Mouse (Mus musculus) forebrain, embryonic 12.5 days (tissue): ENCODE data around the gene Dnajb7. TPM values are rescaled to one million over a fixed set of nuclear protein-coding genes. Genes with fewer than 3 reads are reported as not detected.

Experiments
- ATAC-seq: fragments of 200-750 bp; cut with Nextera tagmentation; 2 replicates; pipeline ENCODE4 v1.8.0; 2017; ENCODE audit warnings: moderate TSS enrichment; ENCODE audit not compliant: low FRiP score
- H3K27ac ChIP-seq: fragments of 300-500 bp; sonication (generic); 2 replicates; pipeline ENCODE4 v1.5.1; 2016; ENCODE audit warnings: mild to moderate bottlenecking
- H3K27me3 ChIP-seq: fragments of 300-500 bp; sonication (generic); 2 replicates; pipeline ENCODE4 v1.6.1; 2016; ENCODE audit warnings: mild to moderate bottlenecking
- H3K36me3 ChIP-seq: fragments of 300-500 bp; sonication (generic); replicated peaks from 2 replicates; pipeline ENCODE4 v1.6.1; 2016; ENCODE audit warnings: mild to moderate bottlenecking
- H3K4me1 ChIP-seq: fragments of 300-500 bp; sonication (generic); 2 replicates; pipeline ENCODE4 v1.6.1; 2016
- H3K4me2 ChIP-seq: fragments of 300-500 bp; sonication (generic); 2 replicates; pipeline ENCODE4 v1.6.1; 2016; ENCODE audit warnings: mild to moderate bottlenecking, moderate library complexity
- H3K4me3 ChIP-seq: fragments of 300-500 bp; sonication (generic); replicated peaks from 2 replicates; pipeline ENCODE4 v1.5.1; 2016; ENCODE audit warnings: mild to moderate bottlenecking
- H3K9ac ChIP-seq: fragments of 300-500 bp; sonication (generic); 2 replicates; pipeline ENCODE4 v1.6.1; 2016; ENCODE audit warnings: mild to moderate bottlenecking
- H3K9me3 ChIP-seq: fragments of 300-500 bp; sonication (generic); 2 replicates; pipeline ENCODE4 v1.6.1; 2016
- WGBS: fragments of 180-500 bp; shearing (Covaris S2); methylation state at CpG from one replicate; pipeline ENCODE4 v1.1.7; 2016; 5-methylcytosine and 5-hydroxymethylcytosine counted together
- polyA plus RNA-seq: library from polyadenylated mRNA; unstranded; fragments of >200 nt; fragmentation: Nextera tagmentation; extraction: Ambion mirVana; gene quantifications from 2 replicates; pipeline ENCODE4 v1.2.1, GENCODE M21; 2016

The Dnajb7 gene
- polyA plus RNA-seq, 1 experiment from 2014 or later: 2.4 TPM

- H3K36me3 ChIP-seq: peaks cover 40% of the 10 kb centered on the region
- WGBS: 86% methylated on average over 1 of the region's 1 CpGs
These were observed 45.6 kb downstream of the Dnajb7 start for GRCm38 (mm10) chr15:81362501-81362900.

GRCm38 (mm10) chr15:81361417-81362015, 46.6 kb downstream of the Dnajb7 start:
- 45% methylated on average over 10 of the region's 10 CpGs for WGBS
- no peak overlapping the region for H3K4me3 ChIP-seq
- peaks cover 37% of the 10 kb centered on the region for H3K4me1 ChIP-seq
- H3K4me2 ChIP-seq: peak overlapping the region; percentile 81
- no peaks in the 10 kb centered on the region for H3K27me3 ChIP-seq
- no peak overlapping the region for H3K9ac ChIP-seq
- H3K9me3 ChIP-seq: no peaks in the 10 kb centered on the region
- H3K27ac ChIP-seq: peak overlapping the region; percentile 59; the same call in 1 of the 2 replicates
- peaks cover 30% of the 10 kb centered on the region for H3K36me3 ChIP-seq
- ATAC-seq: no peak

More at GRCm38 (mm10) chr15:81362501-81362900, 45.6 kb downstream of the Dnajb7 start:
- no peak overlapping the region for H3K4me3 ChIP-seq
- no peak overlapping the region for H3K4me2 ChIP-seq
- no peak overlapping the region for H3K27ac ChIP-seq
- H3K9me3 ChIP-seq: no peaks in the 10 kb centered on the region
- no peak for ATAC-seq
- no peak overlapping the region for H3K9ac ChIP-seq
- H3K27me3 ChIP-seq: no peaks in the 10 kb centered on the region
- H3K4me1 ChIP-seq: peaks cover 29% of the 10 kb centered on the region

DNA sequence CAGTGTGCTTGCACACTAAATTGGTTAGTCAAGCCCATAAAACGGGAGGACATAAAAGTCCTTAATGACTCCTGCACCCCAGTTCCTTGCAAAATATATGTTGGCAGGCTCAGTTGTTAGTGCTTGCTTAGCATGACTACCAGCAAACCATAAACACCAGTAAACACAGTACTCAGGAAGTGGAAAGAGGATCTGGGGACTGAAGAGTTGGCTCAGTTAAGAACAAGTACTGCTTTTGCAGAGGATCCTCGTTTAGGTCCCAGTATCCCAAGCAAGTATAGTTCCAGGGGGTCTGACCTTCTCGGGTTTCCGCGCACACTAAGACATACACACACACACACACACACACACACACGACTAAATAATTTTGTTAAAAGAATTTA, 47.1 kb downstream of the Dnajb7 start:
- H3K9ac ChIP-seq: no peak overlapping the region

DNA sequence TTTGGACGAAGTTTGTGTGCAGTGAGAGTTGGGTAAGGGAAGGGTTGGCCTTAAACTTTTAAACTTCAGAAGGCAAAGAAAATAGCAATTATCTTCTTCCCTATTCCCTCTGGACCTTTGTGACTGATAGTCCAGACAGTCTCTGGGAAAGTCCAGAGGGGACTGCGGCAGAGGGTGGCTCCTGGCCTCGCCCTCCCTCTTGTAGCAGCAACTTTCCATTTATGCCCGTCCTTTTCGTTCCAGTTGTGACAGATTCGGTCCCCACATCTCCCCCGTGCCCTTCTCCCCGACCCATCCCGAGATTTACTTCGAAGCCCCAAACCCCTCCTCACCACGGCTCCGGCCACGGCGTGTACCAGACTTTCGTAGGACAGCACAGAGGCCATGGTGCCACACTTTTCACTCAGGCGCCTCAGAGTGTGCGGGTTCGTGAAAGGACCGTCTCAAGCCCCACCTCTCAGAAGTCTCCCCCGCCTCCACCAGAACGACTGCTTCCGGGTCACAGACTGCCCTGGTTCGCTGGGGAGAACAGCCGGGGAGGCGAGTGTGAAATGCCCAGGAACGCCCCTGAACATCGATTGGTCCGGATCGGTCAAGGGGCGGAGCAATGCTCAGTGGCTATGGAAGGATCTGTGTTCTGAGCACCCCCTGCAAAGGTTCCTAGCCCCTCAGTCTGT, 47.6 kb downstream of the Dnajb7 start, which contains the start of gene Slc25a17:
Gene Slc25a17, minus strand, starts transcription at position 468 of the 677 bp plus-strand sequence.
- H3K9me3 ChIP-seq: no peaks in the 10 kb centered on the region

More for the DNA sequence above, 47.1 kb downstream of the Dnajb7 start:
- no peak for ATAC-seq
- Histone ChIP-seq H3K27ac (peak overlapping the region; percentile 59; the same call in 1 of the 2 replicates), H3K27me3 (no peaks in the 10 kb centered on the region), H3K4me3 (peak overlapping the region; percentile 65), H3K4me1 (peaks cover 37% of the 10 kb centered on the region), H3K9me3 (no peaks in the 10 kb centered on the region), H3K36me3 (peaks cover 25% of the 10 kb centered on the region), H3K4me2 (peak overlapping the region; percentile 81)
- 46% methylated on average over 6 of the region's 6 CpGs for WGBS

GRCm38 (mm10) chr15:81359421-81359820, 48.7 kb downstream of the Dnajb7 start:
- H3K9me3 ChIP-seq: no peaks in the 10 kb centered on the region
- H3K4me2 ChIP-seq: peak overlapping the region; percentile 81
- no peaks in the 10 kb centered on the region for H3K27me3 ChIP-seq
- no peak overlapping the region for H3K27ac ChIP-seq
- H3K36me3 ChIP-seq: peaks cover 13% of the 10 kb centered on the region; the same call in 1 of the 2 replicates
- WGBS: 87% methylated on average over 5 of the region's 5 CpGs
- no peak overlapping the region for H3K9ac ChIP-seq
- H3K4me1 ChIP-seq: peaks cover 37% of the 10 kb centered on the region
- H3K4me3 ChIP-seq: no peak overlapping the region
- no peak for ATAC-seq

More for the DNA sequence above, 47.6 kb downstream of the Dnajb7 start, which contains the start of gene Slc25a17:
- WGBS: 1% methylated on average over 30 of the region's 30 CpGs
- Histone ChIP-seq H3K4me2 (peak within 1 kb of the TSS; percentile 81), H3K36me3 (peaks cover 20% of the 10 kb centered on the region), H3K4me3 (peak within 1 kb of the TSS; percentile 65), H3K9ac (peak within 1 kb of the TSS; percentile 73), H3K4me1 (peaks cover 37% of the 10 kb centered on the region), H3K27me3 (no peaks in the 10 kb centered on the region), H3K27ac (peak within 1 kb of the TSS; percentile 82)
- peak; percentile 99 for ATAC-seq

GRCm38 (mm10) chr15:81358943-81359342, 49.2 kb downstream of the Dnajb7 start:
- no peak overlapping the region for H3K4me2 ChIP-seq
- WGBS: 88% methylated on average over 3 of the region's 3 CpGs
- H3K4me1 ChIP-seq: peaks cover 37% of the 10 kb centered on the region

GRCm38 (mm10) chr15:81356946-81357345, 51.2 kb downstream of the Dnajb7 start:
- no peak for ATAC-seq
- H3K4me2 ChIP-seq: no peak overlapping the region
- peaks cover 37% of the 10 kb centered on the region for H3K4me1 ChIP-seq
- no peaks in the 10 kb centered on the region for H3K9me3 ChIP-seq
- no peak overlapping the region for H3K4me3 ChIP-seq
- H3K9ac ChIP-seq: no peak overlapping the region
- H3K27ac ChIP-seq: no peak overlapping the region
- 51% methylated on average over 5 of the region's 5 CpGs for WGBS
- H3K36me3 ChIP-seq: no peaks in the 10 kb centered on the region
- no peaks in the 10 kb centered on the region for H3K27me3 ChIP-seq

More at GRCm38 (mm10) chr15:81358943-81359342, 49.2 kb downstream of the Dnajb7 start:
- no peak overlapping the region for H3K4me3 ChIP-seq
- H3K9ac ChIP-seq: no peak overlapping the region
- 0 out of 2 replicates have a peak, but pooled peaks cover 10% of the 10 kb centered on the region for H3K36me3 ChIP-seq
- H3K27ac ChIP-seq: no peak overlapping the region
- ATAC-seq: no peak
- no peaks in the 10 kb centered on the region for H3K9me3 ChIP-seq
- H3K27me3 ChIP-seq: no peaks in the 10 kb centered on the region

Other genes starting within 250 kb of the Dnajb7 start
- 25.7 and 27.9 TPM in 2 replicates for gene Mrtfa, start 217.5 kb downstream of the Dnajb7 start, polyA plus RNA-seq
- 0.36 and 0.72 TPM in 2 replicates for gene Mchr1, start 172.8 kb downstream of the Dnajb7 start, polyA plus RNA-seq
- gene Slc25a17, start 47.5 kb downstream of the Dnajb7 start, polyA plus RNA-seq: 104 and 108 TPM in 2 replicates
- 218 and 219 TPM in 2 replicates for gene St13, start 8.2 kb downstream of the Dnajb7 start, polyA plus RNA-seq
- gene Xpnpep3, start 8.2 kb downstream of the Dnajb7 start, polyA plus RNA-seq: 11.5 and 11.9 TPM in 2 replicates
- gene Rbx1, start 58.0 kb upstream of the Dnajb7 start, polyA plus RNA-seq: 559 and 579 TPM in 2 replicates
- gene Ep300, start 177.1 kb upstream of the Dnajb7 start, polyA plus RNA-seq: 26.0 and 27.2 TPM in 2 replicates